Mouse (Mus musculus) layer of hippocampus, adult 2 months (tissue): ENCODE data around the gene Rnf8. TPM values are rescaled to one million over a fixed set of nuclear protein-coding genes. Genes with fewer than 3 reads are reported as not detected.

Experiments used
- DNase-seq, 2 experiments: peaks; one replicate each; pipeline ENCODE4 v3.0.0; 2022; ENCODE audit warnings: low spot score in 2 of 2
- H3K27ac ChIP-seq: fragments of 200-600 bp; 2 replicates; pipeline ENCODE4 v1.8.1; 2022
- H3K4me3 ChIP-seq: fragments of 200-600 bp; 2 replicates; pipeline ENCODE4 v1.8.1; 2022; ENCODE audit warnings: mild to moderate bottlenecking
- CTCF ChIP-seq: fragments of 200-600 bp; conservative IDR thresholded peaks from 2 replicates; pipeline ENCODE4 v1.8.1; 2022; ENCODE audit warnings: antibody characterized with exemption, mild to moderate bottlenecking, moderate library complexity
- total RNA-seq, 2 experiments: library from RNA; stranded (reverse); gene quantifications; 2 replicates each; pipeline ENCODE4 v1.2.3; 2021

The Rnf8 gene
- total RNA-seq, 2 experiments from 2014 or later, result 48.6 to 50.7 TPM

GRCm38 (mm10) chr17:29669936-29670335 is 55.3 kb downstream of the Rnf8 start:
- no peak for DNase-seq
- H3K4me3 ChIP-seq, result no peak overlapping the region
- peak overlapping the region; percentile 10; the same call in 1 of the 2 replicates for H3K27ac ChIP-seq
- TF ChIP-seq CTCF, result no peak

GRCm38 (mm10) chr17:29671021-29671420 is 56.4 kb downstream of the Rnf8 start:
- Histone ChIP-seq H3K27ac (peak overlapping the region; percentile 11; the same call in 1 of the 2 replicates), H3K4me3 (no peak overlapping the region)
- no peak for DNase-seq
- TF ChIP-seq CTCF, result no peak

- no peak for DNase-seq
- no peak for TF ChIP-seq CTCF
- Histone ChIP-seq H3K4me3 (no peak overlapping the region), H3K27ac (no peak overlapping the region)
These were observed 58.7 kb downstream of the Rnf8 start for GRCm38 (mm10) chr17:29673325-29673724.

GRCm38 (mm10) chr17:29678526-29678925 is 63.9 kb downstream of the Rnf8 start:
- no peak for TF ChIP-seq CTCF
- Histone ChIP-seq H3K4me3 (no peak overlapping the region), H3K27ac (no peak overlapping the region)
- DNase-seq, result no peak

- no peak for TF ChIP-seq CTCF
- H3K27ac ChIP-seq, result no peak overlapping the region
- H3K4me3 ChIP-seq, result no peak overlapping the region
- DNase-seq, result no peak
These were observed 64.6 kb downstream of the Rnf8 start for GRCm38 (mm10) chr17:29679038-29679767.

- peak in 1 of 2 experiments; percentile 32 for DNase-seq
- Histone ChIP-seq H3K4me3 (no peak overlapping the region), H3K27ac (no peak overlapping the region)
- TF ChIP-seq CTCF, result no peak
These were observed 65.6 kb downstream of the Rnf8 start for GRCm38 (mm10) chr17:29680174-29680573.

- Histone ChIP-seq H3K27ac (no peak overlapping the region), H3K4me3 (no peak overlapping the region)
- DNase-seq, result no peak
- no peak for TF ChIP-seq CTCF
These were observed 66.3 kb downstream of the Rnf8 start for GRCm38 (mm10) chr17:29680921-29681320.

GRCm38 (mm10) chr17:29681669-29682068 is 67.1 kb downstream of the Rnf8 start:
- Histone ChIP-seq H3K27ac (no peak overlapping the region), H3K4me3 (no peak overlapping the region)
- no peak for DNase-seq
- 0 out of 2 replicates have a peak, but pooled peaks have one; percentile 16 for TF ChIP-seq CTCF

- Histone ChIP-seq H3K27ac (no peak overlapping the region), H3K4me3 (no peak overlapping the region)
- no peak for DNase-seq
- TF ChIP-seq CTCF, result no peak
These were observed 67.7 kb downstream of the Rnf8 start for GRCm38 (mm10) chr17:29682261-29682660.

GRCm38 (mm10) chr17:29683127-29683526 is 68.5 kb downstream of the Rnf8 start:
- Histone ChIP-seq H3K4me3 (no peak overlapping the region), H3K27ac (no peak overlapping the region)
- no peak for TF ChIP-seq CTCF
- no peak for DNase-seq

- DNase-seq, result no peak
- no peak for TF ChIP-seq CTCF
- no peak overlapping the region for H3K4me3 ChIP-seq
- no peak overlapping the region for H3K27ac ChIP-seq
These were observed 69.7 kb downstream of the Rnf8 start for GRCm38 (mm10) chr17:29684275-29684674.

- no peak overlapping the region for H3K4me3 ChIP-seq
These were observed 72.2 kb downstream of the Rnf8 start for GRCm38 (mm10) chr17:29686771-29687170.

GRCm38 (mm10) chr17:29687373-29687772 is 72.8 kb downstream of the Rnf8 start:
- no peak for TF ChIP-seq CTCF
- Histone ChIP-seq H3K4me3 (no peak overlapping the region), H3K27ac (no peak overlapping the region)

More at GRCm38 (mm10) chr17:29686771-29687170, 72.2 kb downstream of the Rnf8 start:
- H3K27ac ChIP-seq, result no peak overlapping the region
- no peak for DNase-seq
- no peak for TF ChIP-seq CTCF

GRCm38 (mm10) chr17:29688610-29689009 is 74.0 kb downstream of the Rnf8 start:
- no peak for DNase-seq
- no peak overlapping the region for H3K4me3 ChIP-seq
- no peak overlapping the region for H3K27ac ChIP-seq
- no peak for TF ChIP-seq CTCF

More at GRCm38 (mm10) chr17:29687373-29687772, 72.8 kb downstream of the Rnf8 start:
- no peak for DNase-seq
